Comparison of ENCODE assay signal across 24 mouse cellular contexts in genomic region chr14:31644183-31644830, GRCm38 (mm10). TPM values are rescaled to one million over a fixed set of nuclear protein-coding genes. Genes with fewer than 3 reads are reported as not detected.
DNase-seq lines count a peak whose midpoint lies in the region; ATAC-seq and TF ChIP-seq lines count a peak whose summit lies in the region.
"Had no signal": no experiment of that assay in that cellular context is flagged by ENCODE, and none has a peak within 500 bp of the region (broad histone marks: within the 10 kb centered on the region; RNA-seq: fewer than 3 reads in every experiment).

No protein-coding gene starts in this region.

- no peaks in the 10 kb centered on the region for H3K27me3 ChIP-seq in liver, adult 2 months (ENCODE audit: control insufficient read depth, insufficient read depth, low read length)
- no peaks in the 10 kb centered on the region for H3K27me3 ChIP-seq in liver, embryonic 12.5 days (replicated peaks)
- no peaks in the 10 kb centered on the region for H3K27me3 ChIP-seq in forebrain, postnatal 0 days (ENCODE audit: insufficient read depth, low read length)
- H3K27me3 ChIP-seq: embryonic facial prominence, embryonic 12.5 days; hindbrain, embryonic 12.5 days; limb, embryonic 12.5 days; lung, embryonic 15.5 days; midbrain, embryonic 13.5 days; neural tube, embryonic 15.5 days; stomach, embryonic 15.5 days had no signal

- peak overlapping the region; percentile 62 for H3K27ac ChIP-seq in liver, adult 2 months (replicated peaks; ENCODE audit: insufficient read depth, low read depth, low read length)
- no peak overlapping the region for H3K27ac ChIP-seq in liver, embryonic 12.5 days
- no peak overlapping the region for H3K27ac ChIP-seq in forebrain, postnatal 0 days (ENCODE audit: low read depth, low read length)
- H3K27ac ChIP-seq: embryonic facial prominence, embryonic 12.5 days; hindbrain, embryonic 12.5 days; limb, embryonic 12.5 days; lung, embryonic 15.5 days; midbrain, embryonic 13.5 days; neural tube, embryonic 15.5 days; stomach, embryonic 15.5 days had no signal

- no peaks in the 10 kb centered on the region for H3K9me3 ChIP-seq in liver, embryonic 12.5 days (replicated peaks)
- no peaks in the 10 kb centered on the region for H3K9me3 ChIP-seq in forebrain, postnatal 0 days (ENCODE audit: low read length)
- H3K9me3 ChIP-seq: embryonic facial prominence, embryonic 12.5 days; hindbrain, embryonic 12.5 days; limb, embryonic 12.5 days; lung, embryonic 15.5 days; midbrain, embryonic 13.5 days; neural tube, embryonic 15.5 days; stomach, embryonic 15.5 days had no signal

- ATAC-seq in liver, embryonic 12.5 days: no peak
- ATAC-seq in forebrain, postnatal 0 days: no peak
- ATAC-seq: midbrain, embryonic 13.5 days had no signal

- no peak overlapping the region for H3K9ac ChIP-seq in liver, adult 2 months (ENCODE audit: low read depth, low read length)
- H3K9ac ChIP-seq in liver, embryonic 12.5 days: no peak overlapping the region
- H3K9ac ChIP-seq in forebrain, postnatal 0 days: no peak overlapping the region
- H3K9ac ChIP-seq: embryonic facial prominence, embryonic 12.5 days; hindbrain, embryonic 12.5 days; limb, embryonic 12.5 days; lung, embryonic 15.5 days; midbrain, embryonic 13.5 days; neural tube, embryonic 15.5 days; stomach, embryonic 15.5 days had no signal

- H3K79me2 ChIP-seq in liver, adult 2 months (ENCODE audit: control insufficient read depth, insufficient read depth, low read length): peaks cover 19% of the 10 kb centered on the region; the same call in 1 of the 2 replicates

- peaks cover 3% of the 10 kb centered on the region for H3K36me3 ChIP-seq in liver, adult 2 months (ENCODE audit: control insufficient read depth, insufficient read depth, low read length)
- H3K36me3 ChIP-seq in liver, embryonic 12.5 days: no peaks in the 10 kb centered on the region
- no peaks in the 10 kb centered on the region for H3K36me3 ChIP-seq in forebrain, postnatal 0 days (ENCODE audit: insufficient read depth)
- H3K36me3 ChIP-seq: embryonic facial prominence, embryonic 12.5 days; hindbrain, embryonic 12.5 days; limb, embryonic 12.5 days; lung, embryonic 15.5 days; midbrain, embryonic 13.5 days; neural tube, embryonic 15.5 days; stomach, embryonic 15.5 days had no signal

- no peak overlapping the region for H3K4me3 ChIP-seq in liver, adult 2 months (ENCODE audit: insufficient read depth, low read depth, low read length)
- no peak overlapping the region for H3K4me3 ChIP-seq in liver, embryonic 12.5 days
- H3K4me3 ChIP-seq in forebrain, postnatal 0 days (ENCODE audit: low read depth, low read length): no peak overlapping the region
- H3K4me3 ChIP-seq: embryonic facial prominence, embryonic 12.5 days; hindbrain, embryonic 12.5 days; limb, embryonic 12.5 days; lung, embryonic 15.5 days; midbrain, embryonic 13.5 days; myocyte; neural tube, embryonic 15.5 days; stomach, embryonic 15.5 days had no signal

- no peak for TF ChIP-seq POLR2A in liver, adult 2 months (IDR thresholded peaks at IDR 0.05; ENCODE audit: extremely low read depth, insufficient read depth, low read length)

- 22% methylated on average over 5 of the region's 5 CpGs for WGBS in liver, adult 2 months
- WGBS in liver, embryonic 12.5 days (ENCODE audit: insufficient replicate concordance): 83% methylated on average over 5 of the region's 5 CpGs
- WGBS in forebrain, postnatal 0 days: 92% methylated on average over 5 of the region's 5 CpGs

- no peak overlapping the region for H3K4me2 ChIP-seq in liver, embryonic 12.5 days
- no peak overlapping the region for H3K4me2 ChIP-seq in forebrain, postnatal 0 days (ENCODE audit: low read depth)
- H3K4me2 ChIP-seq: embryonic facial prominence, embryonic 12.5 days; hindbrain, embryonic 12.5 days; limb, embryonic 12.5 days; lung, embryonic 15.5 days; midbrain, embryonic 13.5 days; neural tube, embryonic 15.5 days; stomach, embryonic 15.5 days had no signal

- peaks cover 19% of the 10 kb centered on the region for H3K4me1 ChIP-seq in liver, adult 2 months (ENCODE audit: control insufficient read depth, insufficient read depth, low read length)
- peaks cover 19% of the 10 kb centered on the region for H3K4me1 ChIP-seq in liver, embryonic 12.5 days
- H3K4me1 ChIP-seq in forebrain, postnatal 0 days (ENCODE audit: insufficient read depth): no peaks in the 10 kb centered on the region

- DNase-seq in liver, adult 2 months (ENCODE audit: extremely low read depth, low read depth, low spot score): peak; percentile 95
- DNase-seq in adrenal gland, adult 8-10 months: peak; percentile 77
- peak; percentile 69 for DNase-seq in fat pad, adult 2 months (ENCODE audit: extremely low read depth, low read depth, low spot score)
- DNase-seq in kidney, postnatal 25 days: peak; percentile 87 to 89
- DNase-seq in spleen, postnatal 36 days (ENCODE audit: low spot score in 2 of 2): no peak
- DNase-seq in thymus, postnatal 0 days (ENCODE audit: low spot score): no peak
- no peak for DNase-seq in forebrain, postnatal 0 days
- DNase-seq: cerebellum, adult 9-10 months; gastrocnemius, postnatal 14 days; right cerebral cortex, adult 18-20 months; spleen, adult 18-20 months had no signal

- TF ChIP-seq CTCF in liver, adult 2 months (IDR thresholded peaks at IDR 0.05; ENCODE audit: low read depth, low read length): no peak
- no peak for TF ChIP-seq CTCF in forebrain, postnatal 0 days (IDR thresholded peaks at IDR 0.05; ENCODE audit: low read depth)

RNA-seq across cellular contexts. Expression of gene Hacl1, which starts 3.2 kb away (rescaled TPM):
- 569 and 647 TPM in 2 replicates for total RNA-seq in liver, adult 2 months (2014; rRNA removed)
- 592 and 631 TPM in 2 replicates for polyA plus RNA-seq in liver, adult 2 months (2012; rRNA removed)
- polyA plus RNA-seq in liver, embryonic 12.5 days (2016; fragmentation: Nextera tagmentation; extraction: Ambion mirVana): 7.4 and 9.8 TPM in 2 replicates
- total RNA-seq in adrenal gland, adult 8-10 months (2022): 10 to 100 TPM; 30.2 to 50.3 (median 41.6) TPM
- polyA plus RNA-seq in thymus, postnatal 0 days (2015; fragmentation: Nextera tagmentation; extraction: Ambion mirVana): 19.6 and 31.3 TPM in 2 replicates
- 6.4 and 7.7 TPM in 2 replicates for total RNA-seq in forebrain, postnatal 0 days (2014; rRNA removed)
- polyA plus RNA-seq in forebrain, postnatal 0 days (2015; fragmentation: Nextera tagmentation; extraction: Ambion mirVana): 6.5 and 7.5 TPM in 2 replicates

RNA-seq across cellular contexts. Expression of gene Btd, which starts 3.5 kb away (rescaled TPM):
- total RNA-seq in liver, adult 2 months (2014; rRNA removed): 42.3 and 60.7 TPM in 2 replicates
- polyA plus RNA-seq in liver, adult 2 months (2012; rRNA removed): 91.4 and 103 TPM in 2 replicates
- 8.8 and 9.6 TPM in 2 replicates for polyA plus RNA-seq in liver, embryonic 12.5 days (2016; fragmentation: Nextera tagmentation; extraction: Ambion mirVana)
- total RNA-seq in adrenal gland, adult 8-10 months (2022): 10 to 100 TPM; 49.5 to 78.3 (median 62.2) TPM
- polyA plus RNA-seq in thymus, postnatal 0 days (2015; fragmentation: Nextera tagmentation; extraction: Ambion mirVana): 21.2 and 23.2 TPM in 2 replicates
- total RNA-seq in forebrain, postnatal 0 days (2014; rRNA removed): 21.2 and 22.7 TPM in 2 replicates
- polyA plus RNA-seq in forebrain, postnatal 0 days (2015; fragmentation: Nextera tagmentation; extraction: Ambion mirVana): 16.4 and 19.5 TPM in 2 replicates

RNA-seq across cellular contexts. Expression of gene Gm49387, which starts 3.6 kb away (rescaled TPM):
- total RNA-seq in liver, adult 2 months (2014; rRNA removed): 0.81 TPM in 1 of 2 replicates, not detected in the other
- 2.6 and 10.0 TPM in 2 replicates for polyA plus RNA-seq in liver, adult 2 months (2012; rRNA removed)
- 0.37 and 1.3 TPM in 2 replicates for polyA plus RNA-seq in liver, embryonic 12.5 days (2016; fragmentation: Nextera tagmentation; extraction: Ambion mirVana)
- not detected for total RNA-seq in adrenal gland, adult 8-10 months (2022)
- polyA plus RNA-seq in thymus, postnatal 0 days (2015; fragmentation: Nextera tagmentation; extraction: Ambion mirVana): 2.6 and 3.2 TPM in 2 replicates
- total RNA-seq in forebrain, postnatal 0 days (2014; rRNA removed): not detected in 2 replicates
- 0.21 and 1.6 TPM in 2 replicates for polyA plus RNA-seq in forebrain, postnatal 0 days (2015; fragmentation: Nextera tagmentation; extraction: Ambion mirVana)
- total RNA-seq: adrenal gland, adult 18-20 months; gastrocnemius, postnatal 14 days had no signal
- polyA plus RNA-seq: C2C12; cortical plate, adult 2 months; frontal cortex, adult 2 months; limb, embryonic 12.5 days; midbrain, embryonic 13.5 days; myocyte; stomach, embryonic 15.5 days had no signal

RNA-seq across cellular contexts. Expression of gene Colq, which starts 53.2 kb away (rescaled TPM):
- total RNA-seq in liver, adult 2 months (2014; rRNA removed): under 0.01 TPM in 1 of 2 replicates, not detected in the other
- 0.06 and 0.09 TPM in 2 replicates for polyA plus RNA-seq in liver, adult 2 months (2012; rRNA removed)
- polyA plus RNA-seq in liver, embryonic 12.5 days (2016; fragmentation: Nextera tagmentation; extraction: Ambion mirVana): 0.05 and 0.22 TPM in 2 replicates
- total RNA-seq in adrenal gland, adult 8-10 months (2022): under 1 TPM in 1 of 4 experiments, not detected in 3; 0.10 TPM
- 91.4 and 93.9 TPM in 2 replicates for polyA plus RNA-seq in thymus, postnatal 0 days (2015; fragmentation: Nextera tagmentation; extraction: Ambion mirVana)
- 0.43 TPM in 1 of 2 replicates, not detected in the other for total RNA-seq in forebrain, postnatal 0 days (2014; rRNA removed)
- polyA plus RNA-seq in forebrain, postnatal 0 days (2015; fragmentation: Nextera tagmentation; extraction: Ambion mirVana): 0.13 TPM in 1 of 2 replicates, not detected in the other
- total RNA-seq: adrenal gland, adult 18-20 months had no signal
- polyA plus RNA-seq: C2C12; midbrain, embryonic 13.5 days had no signal

Comparison
In these comparisons a context has a peak if more than half of its experiments do, and no peak if none do; other contexts are left out.
1. RNA of gene Hacl1, which starts 3.2 kb away (polyA plus RNA-seq): 592 to 631 TPM in liver, adult 2 months; 19.6 to 31.3 TPM in thymus, postnatal 0 days, 7.4 to 9.8 TPM in liver, embryonic 12.5 days and 6.5 to 7.5 TPM in forebrain, postnatal 0 days; every median in the first group is over 10 times any median in the second.
2. DNase-seq: peak in liver, adult 2 months (single experiment), adrenal gland, adult 8-10 months (single experiment), fat pad, adult 2 months (single experiment) and kidney, postnatal 25 days (2 of 2); none in spleen, postnatal 36 days (0 of 2), thymus, postnatal 0 days (single experiment) and forebrain, postnatal 0 days (single experiment).